Mouse (Mus musculus) adrenal gland, postnatal 4 days (tissue): ENCODE measurements around the gene Tdrd6. TPM values are rescaled to one million over a fixed set of nuclear protein-coding genes. Genes with fewer than 3 reads are reported as not detected.

Experiments used
- DNase-seq, 2 experiments: peaks; one replicate each; pipeline ENCODE4 v3.0.0; 2021 to 2022; ENCODE audit warnings: low spot score in 2 of 2, mixed read lengths in 2 of 2
- total RNA-seq, 2 experiments: library from RNA; stranded (reverse); gene quantifications; 2 replicates each; pipeline ENCODE4 v1.2.3; 2021

The Tdrd6 gene
- total RNA-seq, 2 experiments from 2014 or later, result 0.06 to 0.11 TPM

DNA sequence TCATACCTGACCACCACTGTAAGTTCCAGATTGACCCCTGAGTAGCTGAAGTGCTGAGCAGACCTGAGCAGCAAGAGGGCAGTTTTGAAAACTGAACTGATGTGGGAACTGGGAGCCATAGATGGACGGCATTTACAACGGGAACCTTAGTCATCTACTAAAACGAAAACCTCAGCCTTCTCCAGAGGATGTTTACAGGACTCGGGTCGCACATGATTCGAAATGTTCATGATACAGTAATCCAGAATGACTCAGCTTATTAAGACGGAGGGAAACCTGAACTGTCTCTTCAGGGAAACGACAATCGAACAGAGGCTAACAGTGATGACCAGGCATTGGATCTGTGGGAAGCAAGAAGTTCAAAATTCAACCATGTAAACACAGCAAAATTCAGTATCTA is 10.9 kb downstream of the Tdrd6 start:
- DNase-seq, result no peak

GRCm38 (mm10) chr17:43612221-43612620 is 17.9 kb downstream of the Tdrd6 start:
- DNase-seq, result no peak

- no peak for DNase-seq
These were observed 18.5 kb downstream of the Tdrd6 start for GRCm38 (mm10) chr17:43611586-43611985.

GRCm38 (mm10) chr17:43606704-43607103 is 23.4 kb downstream of the Tdrd6 start:
- peak; percentile 24 to 56 for DNase-seq

DNA sequence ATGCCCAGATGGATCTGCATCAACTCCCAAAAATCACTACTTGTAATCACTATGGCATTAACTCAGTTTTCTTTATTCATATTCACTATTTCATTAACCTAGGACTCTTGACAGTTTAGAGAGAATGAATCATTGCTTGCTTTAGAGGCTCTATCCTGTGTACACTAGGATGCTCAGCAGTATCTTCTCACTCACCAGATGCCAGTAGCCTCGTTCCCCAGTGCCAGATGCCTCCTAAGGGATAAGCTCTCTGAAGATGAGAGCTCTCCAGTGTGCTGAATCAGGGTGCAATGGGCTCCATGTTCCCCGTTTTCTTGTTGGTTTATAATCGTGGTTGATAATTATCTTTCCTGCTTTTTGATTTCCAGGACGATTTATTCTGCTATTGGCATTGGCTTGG is 31.4 kb downstream of the Tdrd6 start:
- no peak for DNase-seq

GRCm38 (mm10) chr17:43597742-43598141 is 32.4 kb downstream of the Tdrd6 start:
- DNase-seq, result no peak

DNA sequence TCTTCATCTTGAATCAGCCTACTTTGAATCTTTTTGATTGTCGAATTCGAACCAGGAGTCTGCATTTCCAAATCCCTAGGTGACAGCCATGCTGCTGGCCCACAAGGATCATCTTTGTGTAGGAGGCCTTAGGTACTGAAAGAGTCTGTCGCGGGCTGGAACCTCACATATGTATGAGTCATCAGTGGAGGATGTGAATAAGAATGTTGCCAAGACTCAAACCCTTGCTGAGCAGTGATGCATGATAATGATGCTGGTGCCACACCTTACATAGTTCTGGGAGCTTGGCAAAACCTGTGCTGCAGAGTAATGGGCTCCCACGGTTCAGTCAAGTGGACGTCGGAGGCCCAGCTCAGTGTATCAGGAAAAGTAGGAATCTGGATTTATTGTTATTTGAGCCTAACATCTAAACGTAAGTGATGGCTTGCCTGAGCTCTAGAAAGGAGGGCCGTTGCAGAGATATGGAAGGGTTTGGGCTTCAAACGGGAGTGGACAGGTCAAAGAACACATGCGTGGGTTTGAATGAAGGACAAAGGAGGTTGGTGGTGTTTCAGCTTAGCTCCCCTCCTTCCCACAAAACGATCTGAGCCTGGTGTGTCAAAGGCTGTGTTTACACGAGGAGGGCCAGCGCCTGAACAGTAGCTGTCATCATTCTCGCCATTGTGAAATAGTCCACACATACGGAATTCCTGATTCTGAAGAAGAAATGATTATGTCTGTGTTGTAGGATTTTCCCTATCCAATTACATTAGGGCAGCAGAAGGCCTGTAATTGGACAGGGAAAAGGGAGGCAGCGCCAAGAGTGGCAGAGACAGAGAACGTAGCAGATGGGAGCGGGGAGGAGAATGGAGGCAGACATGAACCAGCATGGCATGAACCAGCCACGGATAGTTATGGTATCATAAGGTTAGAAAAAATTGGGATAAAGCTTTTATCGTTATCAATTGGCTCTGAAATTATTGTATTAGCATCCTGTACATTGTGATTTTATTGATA is 37.5 kb downstream of the Tdrd6 start:
- no peak for DNase-seq

DNA sequence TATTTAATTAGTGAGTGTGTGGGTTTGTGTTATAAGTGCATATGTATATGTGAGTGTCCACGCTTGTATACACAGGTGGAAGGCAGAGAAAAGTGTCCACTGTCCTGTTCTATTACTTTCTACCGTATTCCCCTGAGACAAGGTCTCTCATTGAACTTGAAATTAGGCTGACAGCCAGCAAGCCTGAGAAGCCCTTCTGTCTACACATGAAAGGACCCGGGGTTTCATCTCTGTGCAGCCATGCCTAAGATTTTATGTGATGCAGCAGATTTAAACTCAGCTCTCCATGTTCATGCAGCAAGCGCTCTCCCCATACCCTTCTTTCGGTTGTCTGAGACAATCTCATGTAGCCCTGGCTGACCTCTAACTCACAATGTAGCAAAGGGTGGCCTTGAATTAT is 39.6 kb downstream of the Tdrd6 start:
- DNase-seq, result no peak

DNA sequence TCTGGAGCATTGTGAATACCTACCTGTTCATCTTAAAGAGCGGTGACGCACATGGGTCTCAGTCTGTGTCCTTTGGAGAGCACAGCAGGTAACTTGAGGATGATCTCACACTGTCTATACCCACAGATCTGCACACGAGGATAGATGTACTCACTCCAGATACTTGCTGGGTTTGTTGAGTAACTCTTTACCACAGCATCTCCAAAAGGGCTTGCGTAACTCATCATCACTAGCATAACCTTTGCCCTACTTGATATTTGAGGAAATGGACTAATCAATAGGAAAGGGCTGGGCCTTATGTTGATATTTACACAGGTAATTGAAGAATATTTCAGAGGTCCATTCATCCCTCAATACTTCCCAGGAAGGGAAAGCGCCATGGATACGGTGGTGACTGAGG is 40.3 kb downstream of the Tdrd6 start:
- DNase-seq, result no peak

GRCm38 (mm10) chr17:43587278-43587677 is 42.8 kb downstream of the Tdrd6 start:
- DNase-seq, result no peak

DNA sequence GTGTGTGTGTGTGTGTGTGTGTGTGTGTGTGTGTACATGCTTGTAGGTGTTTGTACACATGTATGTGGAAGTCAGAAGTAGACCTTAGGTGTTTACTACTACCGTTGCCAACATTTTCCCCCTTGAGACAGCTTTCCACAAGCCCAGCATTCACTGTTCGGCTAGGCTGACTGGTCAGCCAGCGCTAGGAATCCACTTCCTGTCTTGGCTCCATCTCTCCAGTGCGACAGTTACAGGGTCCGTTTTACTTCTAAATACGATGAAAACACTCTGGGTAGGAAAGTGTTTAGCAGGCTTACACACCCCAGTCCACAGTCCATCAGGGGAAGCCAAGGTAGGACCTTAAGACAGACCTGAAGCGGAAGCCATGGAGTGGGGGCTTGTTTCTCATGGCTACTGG is 45.3 kb downstream of the Tdrd6 start:
- no peak for DNase-seq

GRCm38 (mm10) chr17:43581012-43581467 is 49.1 kb downstream of the Tdrd6 start:
- no peak for DNase-seq

GRCm38 (mm10) chr17:43580456-43580855 is 49.6 kb downstream of the Tdrd6 start:
- no peak for DNase-seq

DNA sequence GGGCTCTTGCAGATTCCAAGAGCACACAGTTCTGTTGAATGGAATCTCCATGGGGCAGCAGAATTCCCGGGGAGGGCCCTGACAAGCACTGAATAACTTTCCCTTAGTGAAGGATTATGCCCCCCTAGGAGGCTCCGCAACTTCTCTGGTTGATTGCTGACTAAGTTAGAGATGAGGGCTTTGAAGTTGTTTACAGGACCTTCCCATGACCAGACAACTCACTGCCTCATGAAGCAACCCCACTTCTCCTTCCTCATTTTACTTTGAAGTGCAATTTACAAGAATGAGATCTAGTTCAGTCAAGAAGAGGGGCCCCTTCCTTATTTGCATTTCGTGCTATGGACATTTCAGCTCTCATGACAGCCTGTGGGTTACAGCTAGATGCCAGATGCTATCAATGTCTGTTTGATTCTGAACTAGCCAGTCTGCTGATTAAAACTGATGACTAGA is 56.5 kb downstream of the Tdrd6 start:
- no peak for DNase-seq

DNA sequence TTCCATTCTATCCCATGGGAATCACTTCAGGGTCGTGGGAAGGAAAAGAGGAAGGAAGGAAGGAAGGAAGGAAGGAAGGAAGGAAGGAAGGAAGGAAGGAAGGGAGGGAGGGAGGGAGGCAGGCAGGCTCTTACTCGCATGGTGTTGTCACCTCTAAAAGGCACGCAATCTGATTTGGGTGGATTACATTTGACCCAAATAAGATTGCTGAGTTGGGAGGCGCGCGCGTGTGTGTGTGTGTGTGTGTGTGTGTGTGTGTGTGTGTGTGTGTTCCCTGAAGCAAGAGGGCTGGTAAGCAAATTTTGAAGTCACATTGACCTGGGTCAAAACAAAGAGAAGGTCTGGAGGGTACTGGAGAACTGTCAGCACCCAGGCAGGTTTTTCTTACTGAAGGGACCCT is 60.8 kb downstream of the Tdrd6 start:
- no peak for DNase-seq

- no peak for DNase-seq
These were observed 61.9 kb downstream of the Tdrd6 start, which contains the start of gene Pla2g7 for GRCm38 (mm10) chr17:43567992-43568888. Gene Pla2g7, plus strand, starts transcription at chr17:43568098.

- DNase-seq, result no peak
These were observed 62.5 kb downstream of the Tdrd6 start for GRCm38 (mm10) chr17:43567593-43567991.
